Mouse (Mus musculus) activated CD4-positive, CD25-positive, alpha-beta regulatory T cell (primary cell): ENCODE measurements around the gene Flg2. TPM values are rescaled to one million over a fixed set of nuclear protein-coding genes. Genes with fewer than 3 reads are reported as not detected.

Experiments
- polyA plus RNA-seq, 2 experiments: library from polyadenylated mRNA; unstranded; fragments of 100-300 nt; shearing (Covaris generic); gene quantifications; one replicate each; pipeline ENCODE4 v1.2.1; 2017

Flg2 gene
- polyA plus RNA-seq: under 1 TPM in 1 of 2 experiments, not detected in 1; 0.07 TPM

DNA sequence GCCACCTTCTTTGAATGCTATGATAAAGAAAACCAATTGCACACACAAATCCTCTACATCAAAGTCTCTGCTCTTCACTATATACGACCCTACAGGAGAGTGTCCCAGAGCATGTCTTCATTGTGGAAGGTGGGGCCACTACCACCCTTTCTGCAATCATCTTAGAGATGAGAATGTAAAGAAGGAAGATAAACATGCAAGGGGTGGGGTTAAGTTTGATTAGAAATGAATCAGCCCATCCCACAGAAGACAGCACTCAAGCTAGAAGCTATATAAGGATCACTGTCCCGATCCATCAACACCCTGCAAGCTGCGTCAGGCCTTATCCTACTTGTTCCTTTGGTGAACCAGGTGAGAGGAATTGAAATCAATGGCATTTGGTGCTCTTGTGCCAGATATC, at the start of gene Flg2:
Flg2 (plus strand) TSS at position 301 of the 400 bp plus-strand sequence.

Other genes starting within 250 kb of the Flg2 start
- gene Lce3d, start 239.9 kb upstream of the Flg2 start, polyA plus RNA-seq: not detected
- not detected for gene Lce3e, start 230.2 kb upstream of the Flg2 start, polyA plus RNA-seq
- gene Lce3f, start 205.1 kb upstream of the Flg2 start, polyA plus RNA-seq: not detected
- not detected for gene Crct1, start 181.6 kb upstream of the Flg2 start, polyA plus RNA-seq
- gene Lce1m, start 178.2 kb upstream of the Flg2 start, polyA plus RNA-seq: not detected
- 1 to 10 TPM in 1 of 2 experiments, not detected in 1; 1.6 TPM for gene Gm4858, start 128.5 kb upstream of the Flg2 start, polyA plus RNA-seq
- not detected for gene Crnn, start 52.5 kb upstream of the Flg2 start, polyA plus RNA-seq
- not detected for gene Flg, start 76.2 kb downstream of the Flg2 start, polyA plus RNA-seq
- not detected for gene Hrnr, start 122.5 kb downstream of the Flg2 start, polyA plus RNA-seq
- under 1 TPM in 1 of 2 experiments, not detected in 1; 0.23 TPM for gene Rptn, start 196.4 kb downstream of the Flg2 start, polyA plus RNA-seq
- under 1 TPM in 1 of 2 experiments, not detected in 1; 0.20 TPM for gene Tchh, start 245.1 kb downstream of the Flg2 start, polyA plus RNA-seq